Mouse (Mus musculus): Measurements from ENCODE around the gene Rrbp1. TPM values are rescaled to one million over a fixed set of nuclear protein-coding genes. Genes with fewer than 3 reads are reported as not detected.

Gene Rrbp1
- total RNA-seq, 2 experiments from 2014 or later = 82.5 to 83.9 TPM

DNA sequence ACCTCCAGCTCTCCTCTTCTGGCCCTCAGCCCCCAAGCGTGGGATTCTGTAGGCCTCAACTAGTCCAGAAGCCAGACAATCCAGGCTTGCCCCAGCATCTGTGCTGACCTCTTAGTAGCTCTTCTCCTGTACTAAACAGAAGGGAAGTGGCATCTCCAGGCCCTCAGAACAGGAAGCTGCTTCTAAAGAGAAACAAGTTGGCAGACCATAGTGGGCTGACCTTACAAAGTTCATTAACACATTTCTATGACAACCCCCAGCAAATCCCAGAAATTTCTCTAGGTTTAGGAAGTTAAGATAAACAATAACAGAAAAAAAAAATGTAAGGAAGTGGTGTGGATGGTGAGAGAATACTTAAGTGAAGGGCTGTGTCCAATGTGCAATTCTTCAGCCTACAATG, 2.0 kb downstream of the Rrbp1 start:
- no peak for DNase-seq
- intact Hi-C loops (cut with DNase I) = no loop called here

DNA sequence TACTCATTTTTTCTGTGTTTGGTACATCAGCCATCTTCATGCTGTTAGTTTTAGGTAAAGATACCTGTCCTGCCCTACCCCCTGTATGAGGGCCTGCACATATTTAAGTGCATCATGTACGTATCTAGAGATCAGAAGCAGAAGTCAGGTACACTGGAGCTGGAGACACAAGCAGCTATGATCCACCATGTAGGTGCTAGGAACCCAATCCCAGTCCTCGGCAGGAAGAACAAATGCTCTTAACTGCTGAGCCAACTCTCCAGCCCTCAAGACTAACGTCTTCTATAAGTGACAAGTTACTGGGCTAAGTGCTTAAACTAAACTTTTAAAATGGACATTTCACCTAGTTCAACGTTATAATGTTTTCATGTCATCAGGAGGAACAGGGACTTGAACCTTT, 3.9 kb downstream of the Rrbp1 start:
- intact Hi-C loops (cut with DNase I) = no loop called here
- DNase-seq = no peak

DNA sequence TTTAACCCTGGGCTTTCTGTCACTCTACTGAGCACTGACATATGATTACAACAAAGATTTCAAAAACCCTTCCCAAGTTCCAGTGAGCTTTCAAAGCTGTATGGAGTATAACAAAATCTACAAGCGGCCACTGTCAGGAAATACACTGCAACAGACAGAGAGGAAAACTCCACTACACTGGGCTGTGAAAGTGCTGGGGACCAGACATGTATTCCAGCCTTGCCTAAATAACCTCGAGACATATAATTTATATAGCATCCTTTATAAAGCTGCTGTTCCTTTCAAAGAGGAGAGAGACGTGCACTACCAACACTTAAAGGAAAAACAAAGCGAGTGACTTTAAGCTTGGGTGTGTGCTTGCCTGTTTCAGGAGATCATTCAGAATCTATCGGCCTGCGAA, 4.4 kb downstream of the Rrbp1 start:
- intact Hi-C loops (cut with DNase I) = no loop called here
- DNase-seq = no peak

DNA sequence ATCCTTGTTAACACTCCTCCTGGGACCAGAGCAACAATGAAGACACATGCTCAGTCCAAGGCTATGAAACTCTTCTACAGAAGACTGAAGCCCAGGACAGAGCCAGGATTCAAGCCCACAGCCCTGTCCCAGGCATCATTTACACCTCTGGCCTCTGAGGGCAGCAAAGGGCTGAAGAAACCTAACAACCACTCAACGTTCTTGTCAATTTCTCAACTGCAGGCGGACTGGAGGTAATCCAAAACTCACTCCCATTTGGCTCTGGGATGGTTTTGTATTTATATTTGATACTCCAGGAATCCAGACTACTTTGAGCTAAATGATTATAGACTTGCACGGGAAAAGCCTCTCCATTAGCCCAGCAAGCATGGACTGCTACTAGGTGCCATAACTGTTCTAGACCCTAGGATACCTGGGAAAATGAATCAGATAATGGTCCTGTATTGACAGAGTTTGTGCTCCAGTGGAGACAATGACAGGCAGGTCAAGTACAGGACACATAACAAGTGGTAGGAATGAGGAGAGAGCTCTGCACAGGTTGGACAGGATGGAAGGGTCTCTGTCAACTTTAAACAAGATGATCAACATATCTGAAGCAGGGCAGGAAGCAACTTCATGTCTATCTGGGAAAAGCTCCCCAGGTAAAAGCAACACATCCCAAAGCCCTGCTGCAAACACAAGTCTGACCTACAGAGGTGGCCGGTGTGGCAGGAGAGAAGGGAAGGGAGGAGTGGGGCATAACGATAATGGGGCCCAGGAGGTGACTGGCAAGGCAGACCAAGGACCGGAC, 5.7 kb downstream of the Rrbp1 start:
- intact Hi-C loops (cut with DNase I) = no loop called here
- no peak for DNase-seq

DNA sequence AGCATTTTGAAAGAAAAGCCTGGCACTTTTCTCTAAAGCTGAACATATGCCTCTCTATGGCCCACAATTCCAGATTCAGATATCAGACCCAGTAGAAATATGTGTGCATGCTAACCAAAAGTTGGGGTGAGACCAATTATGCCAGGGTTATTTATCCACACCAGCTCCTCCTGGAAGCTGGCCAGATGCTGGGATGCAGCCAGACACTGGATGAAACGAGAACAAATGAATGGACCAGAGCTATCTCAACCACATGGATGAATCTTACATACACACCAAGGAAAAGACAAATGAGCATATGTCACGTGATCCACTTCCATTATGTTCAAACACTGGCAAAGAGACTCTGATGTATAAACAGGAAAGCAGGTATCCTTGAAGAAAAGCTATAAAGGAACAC, 7.5 kb downstream of the Rrbp1 start:
- intact Hi-C loops (cut with DNase I) = no loop called here
- peak; percentile 76 for DNase-seq

DNA sequence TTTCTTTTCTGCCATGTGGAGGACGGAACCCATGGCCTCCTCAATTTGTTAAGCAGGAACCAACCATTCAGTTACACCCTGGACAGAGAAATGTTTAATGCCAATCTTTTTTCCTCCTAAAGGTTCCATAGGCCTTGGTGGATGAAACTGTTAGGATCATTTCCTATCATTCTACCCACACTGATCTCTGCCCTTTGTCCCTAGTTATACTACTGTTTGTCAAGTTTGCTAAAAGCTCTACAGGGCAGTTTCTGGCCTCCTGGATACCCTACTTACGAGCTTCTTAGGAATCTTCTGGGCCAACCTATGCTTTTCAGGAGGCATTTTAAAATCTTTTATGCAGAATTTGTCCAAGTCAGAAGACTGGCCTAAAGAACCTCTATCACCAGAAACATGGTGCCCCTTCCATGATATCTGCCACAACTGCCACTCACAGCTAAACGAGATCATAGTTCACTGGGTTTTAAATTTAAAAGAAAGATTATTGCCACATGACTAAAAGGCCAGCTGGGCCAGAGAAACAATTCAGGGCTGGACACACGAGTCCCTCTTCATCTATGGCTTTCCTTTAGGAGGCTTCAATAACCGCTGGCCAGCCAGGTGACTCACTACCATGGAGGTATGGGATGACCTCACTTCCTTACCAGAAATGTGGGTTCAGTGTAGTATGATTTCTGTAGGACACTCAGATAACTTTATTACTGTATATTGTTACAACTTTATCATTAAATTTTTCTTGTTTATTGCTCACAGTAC, 8.7 kb downstream of the Rrbp1 start:
- DNase-seq = no peak
- intact Hi-C loops (cut with DNase I) = no loop called here

DNA sequence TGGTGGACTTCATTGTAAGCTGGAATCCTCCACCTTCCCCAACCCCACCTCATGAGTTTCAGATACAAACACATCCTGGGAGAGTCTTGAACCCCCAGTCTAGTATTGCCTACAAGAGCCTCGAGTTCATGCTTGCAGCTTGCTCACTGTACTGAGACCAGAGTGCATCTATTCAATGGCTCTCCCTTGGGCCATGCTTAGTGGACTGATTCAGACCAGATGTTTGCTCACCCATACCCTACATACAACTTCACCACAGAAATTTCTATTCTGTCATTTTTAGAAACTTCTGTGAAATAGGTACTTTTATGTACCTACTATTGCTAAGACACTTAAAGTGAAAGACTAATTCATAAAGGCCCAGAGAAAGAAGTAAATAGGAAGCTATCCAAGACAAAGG, 18.1 kb downstream of the Rrbp1 start:
- intact Hi-C loops (cut with DNase I) = no loop called here
- no peak for DNase-seq

DNA sequence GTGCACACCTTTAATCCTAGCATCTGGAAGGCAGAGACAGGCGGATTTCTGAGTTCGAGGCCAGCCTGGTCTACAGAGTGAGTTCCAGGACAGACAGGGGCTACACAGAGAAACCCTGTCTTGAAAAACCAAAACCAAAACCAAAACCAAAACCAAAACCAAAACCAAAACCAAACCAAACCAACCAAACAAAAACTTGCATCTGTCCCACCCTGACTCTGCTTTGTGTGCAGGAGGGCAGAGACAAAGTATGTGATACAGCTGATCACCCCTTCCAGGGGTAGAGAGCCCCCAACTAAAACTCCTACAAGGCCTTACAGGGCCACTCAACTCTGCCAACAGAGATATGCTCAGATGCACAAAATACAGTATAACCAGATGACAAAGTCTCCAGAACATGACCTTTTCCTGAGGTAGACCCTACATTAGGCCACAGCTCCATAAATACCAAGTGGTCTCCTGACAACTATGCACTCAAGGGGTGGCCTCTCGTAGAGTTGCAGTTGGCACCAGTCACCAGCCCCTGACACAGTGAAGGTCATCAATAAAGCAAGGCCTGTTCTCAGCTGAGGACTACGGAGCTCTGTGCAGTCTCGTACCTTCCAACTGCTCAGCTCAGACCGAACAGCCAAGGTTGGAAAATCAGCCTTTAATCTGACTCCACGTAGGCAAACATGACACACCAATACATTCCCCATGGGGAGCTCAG, 18.9 kb downstream of the Rrbp1 start:
- intact Hi-C loops (cut with DNase I) = no loop called here
- no peak for DNase-seq

DNA sequence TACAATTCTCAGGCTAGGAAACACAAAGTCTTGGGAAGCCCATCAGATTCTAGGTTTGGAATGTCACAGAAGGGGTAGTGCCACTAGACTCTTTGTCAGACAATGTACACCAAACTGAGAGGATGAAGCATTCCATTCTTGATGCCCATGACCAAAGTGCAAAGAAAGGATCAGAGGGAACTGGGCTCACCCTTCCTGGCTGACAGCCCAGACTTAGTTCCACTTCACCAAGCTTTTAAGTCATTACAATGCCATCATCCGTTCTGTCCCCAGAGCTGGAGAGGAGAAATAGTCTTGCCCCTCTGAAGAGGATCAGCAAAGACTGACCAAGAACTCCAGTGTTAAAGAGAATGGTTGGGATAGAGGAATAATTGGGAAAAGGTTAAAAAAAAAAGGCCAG, 20.1 kb downstream of the Rrbp1 start:
- intact Hi-C loops (cut with DNase I) = no loop called here
- peak; percentile 29 for DNase-seq

DNA sequence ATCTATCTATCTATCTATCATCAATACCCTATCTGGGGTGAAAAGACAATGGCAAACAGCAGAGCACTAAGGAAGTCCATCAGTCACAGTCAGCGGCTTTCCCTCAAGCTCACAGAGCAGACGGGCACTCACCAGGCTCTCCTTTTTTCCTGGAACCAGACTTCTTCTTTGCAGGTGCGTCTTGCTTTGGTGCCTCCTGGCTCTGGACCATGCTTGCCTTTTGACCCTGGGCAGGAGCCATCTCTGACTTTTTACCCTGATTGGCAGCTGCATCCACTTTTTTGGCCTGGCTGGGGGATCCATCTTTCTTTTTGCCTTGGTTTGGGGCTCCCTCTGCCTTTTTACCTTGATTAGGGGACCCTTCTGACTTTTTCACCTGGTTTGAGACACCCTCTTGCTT, 23.0 kb downstream of the Rrbp1 start:
- intact Hi-C loops (cut with DNase I) = loop anchor here (10.0 kb wide), 1 partner anchor 853 kb away; no protein-coding TSS in a partner anchor
- DNase-seq = no peak

DNA sequence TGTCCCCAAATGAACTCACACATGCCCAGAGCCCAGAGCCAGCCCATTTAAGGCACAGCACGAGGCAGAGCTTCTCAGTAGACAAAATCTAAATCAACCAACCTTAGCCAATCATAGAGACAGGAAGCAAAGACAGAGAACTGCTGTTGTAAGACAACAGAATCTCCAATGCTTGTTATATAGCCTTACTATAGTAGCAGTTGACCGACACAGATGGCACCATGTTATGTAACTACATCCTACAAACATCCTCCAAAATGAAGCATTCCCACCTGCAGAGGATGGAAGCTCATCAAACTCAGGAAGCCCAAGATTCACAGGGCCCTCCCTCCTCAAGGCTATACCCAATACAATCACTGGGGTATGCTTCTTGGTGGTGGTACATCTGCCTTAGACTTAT, 23.6 kb downstream of the Rrbp1 start:
- intact Hi-C loops (cut with DNase I) = loop anchor here (10.0 kb wide), 1 partner anchor 853 kb away; no protein-coding TSS in a partner anchor
- DNase-seq = no peak

DNA sequence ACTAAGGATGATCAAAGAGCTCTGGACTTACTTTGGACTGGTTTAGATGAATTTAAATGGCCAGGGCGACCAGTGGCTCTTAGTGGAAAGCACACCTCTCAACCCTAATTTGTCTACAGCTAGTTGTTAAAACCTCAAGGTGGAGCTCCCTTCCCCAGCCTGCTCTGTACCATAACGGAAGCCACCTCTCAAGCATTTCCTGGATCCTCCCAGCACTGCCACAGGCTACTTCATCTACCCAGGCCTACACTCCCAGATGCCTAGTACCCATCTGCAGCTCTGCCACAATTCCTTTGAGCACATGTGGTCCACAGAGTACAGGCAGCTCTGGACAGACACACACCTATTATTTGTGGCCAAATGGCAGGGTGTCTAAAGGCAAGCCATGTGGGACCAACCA, 27.6 kb downstream of the Rrbp1 start:
- intact Hi-C loops (cut with DNase I) = loop anchor here (10.0 kb wide), 1 partner anchor 849 kb away; no protein-coding TSS in a partner anchor
- DNase-seq = no peak

DNA sequence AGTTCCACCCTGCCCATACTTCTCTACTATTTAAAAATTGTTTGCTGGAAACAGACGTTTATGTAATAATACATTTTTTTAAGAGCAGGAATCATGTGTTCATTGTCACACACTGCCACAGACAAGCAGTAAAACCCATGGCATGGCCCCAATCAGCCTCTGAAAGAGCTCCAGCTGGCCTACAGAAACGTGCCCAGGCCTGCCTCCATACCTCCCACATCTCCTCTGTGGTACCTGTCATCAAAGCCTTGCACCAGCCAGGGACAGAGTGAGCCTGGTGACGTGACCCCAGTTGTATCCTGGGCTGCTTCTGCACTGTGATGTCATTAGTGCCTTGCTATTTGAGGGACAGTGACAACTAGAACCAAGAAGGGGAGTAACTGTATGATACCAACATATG, 28.2 kb downstream of the Rrbp1 start:
- no peak for DNase-seq
- intact Hi-C loops (cut with DNase I) = loop anchor here (10.0 kb wide), 1 partner anchor 848 kb away; no protein-coding TSS in a partner anchor

DNA sequence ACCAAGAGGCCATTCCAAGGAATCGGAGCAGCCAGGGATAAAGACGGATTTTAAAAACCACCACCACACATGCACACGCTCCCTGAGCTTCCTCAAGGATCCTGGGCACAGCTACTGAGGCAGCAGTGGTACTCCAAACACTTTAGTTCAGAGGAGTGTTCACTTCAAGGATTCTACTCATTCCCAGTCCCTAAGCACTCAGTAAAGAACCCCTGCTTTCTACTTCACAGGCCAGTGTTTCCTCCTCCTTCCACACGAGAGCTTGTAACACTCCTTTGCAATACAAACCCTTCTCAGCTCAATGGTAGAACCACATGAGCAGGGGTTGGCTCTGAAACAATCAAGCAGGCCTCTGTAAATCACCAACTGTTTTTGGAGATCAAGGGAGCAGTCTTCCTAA, 28.9 kb downstream of the Rrbp1 start:
- no peak for DNase-seq
- intact Hi-C loops (cut with DNase I) = loop anchor here (10.0 kb wide), 1 partner anchor 847 kb away; no protein-coding TSS in a partner anchor

DNA sequence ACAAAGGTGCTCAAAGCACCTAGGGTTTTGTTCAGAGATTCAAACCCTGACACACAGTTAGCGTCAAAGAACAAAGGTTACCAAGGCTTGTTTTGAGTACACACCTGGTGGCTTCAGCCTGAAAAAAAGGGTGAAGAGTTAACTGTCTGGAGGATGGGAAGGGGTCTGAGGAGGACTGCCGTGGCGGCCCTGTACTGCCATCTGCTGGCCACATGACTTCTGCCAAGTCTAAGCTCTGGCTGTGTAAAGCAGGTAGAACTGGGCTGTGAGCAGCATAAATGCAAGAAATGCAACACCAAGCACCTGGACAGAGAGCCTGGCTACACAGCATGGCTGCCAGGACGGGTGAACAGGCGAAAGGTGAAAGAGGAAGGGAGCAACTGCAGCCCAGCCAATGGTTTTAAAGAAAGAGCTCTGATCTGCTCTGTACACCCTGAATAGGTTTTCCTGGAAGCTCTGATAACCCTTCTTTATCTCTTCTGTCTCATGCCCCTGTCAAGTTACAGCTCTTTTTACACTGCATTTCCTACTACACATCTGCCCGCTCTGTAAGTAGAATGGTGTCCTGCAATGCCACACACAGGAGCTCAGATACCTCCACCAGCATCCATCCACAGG, 30.2 kb downstream of the Rrbp1 start:
- peak; percentile 85 for DNase-seq
- intact Hi-C loops (cut with DNase I) = loop anchor here (10.0 kb wide), 1 partner anchor 846 kb away; no protein-coding TSS in a partner anchor

DNA sequence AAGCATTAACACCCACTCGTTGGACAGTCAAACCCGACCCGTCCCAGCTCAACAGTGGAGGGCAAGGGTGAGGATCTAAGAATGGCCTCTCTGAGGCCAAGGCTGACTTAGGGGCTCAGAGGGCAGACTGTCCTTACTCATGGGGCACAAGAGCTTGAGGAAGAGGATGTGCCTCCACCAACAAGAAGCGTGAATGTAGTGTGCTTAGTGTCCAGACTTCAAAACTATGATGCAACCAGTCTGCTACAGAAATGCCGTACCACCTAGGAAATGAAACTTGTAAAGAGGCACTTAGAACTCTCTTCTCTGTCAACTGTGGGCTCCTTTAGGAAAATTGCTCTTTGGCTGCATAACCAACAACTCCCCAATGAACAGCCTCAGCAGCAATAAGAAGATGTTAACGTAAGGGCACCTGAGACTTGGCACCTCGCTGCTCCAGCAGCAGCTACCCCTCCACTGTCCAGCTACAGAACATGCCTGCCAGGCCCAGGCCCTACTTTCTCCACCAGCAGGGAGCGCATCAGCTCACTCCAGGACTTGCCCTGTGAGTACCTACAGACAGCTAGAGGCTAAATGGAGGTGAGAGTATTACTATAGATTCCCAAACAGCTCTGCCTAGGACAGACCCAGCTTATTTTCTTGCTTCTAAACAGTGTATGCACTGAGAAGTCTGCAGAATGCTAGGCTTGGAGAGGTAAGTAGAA, 32.5 kb downstream of the Rrbp1 start:
- intact Hi-C loops (cut with DNase I) = loop anchor here (10.0 kb wide), 1 partner anchor 114 kb away; the partner anchor contains the start of gene Bfsp1
- DNase-seq = no peak

DNA sequence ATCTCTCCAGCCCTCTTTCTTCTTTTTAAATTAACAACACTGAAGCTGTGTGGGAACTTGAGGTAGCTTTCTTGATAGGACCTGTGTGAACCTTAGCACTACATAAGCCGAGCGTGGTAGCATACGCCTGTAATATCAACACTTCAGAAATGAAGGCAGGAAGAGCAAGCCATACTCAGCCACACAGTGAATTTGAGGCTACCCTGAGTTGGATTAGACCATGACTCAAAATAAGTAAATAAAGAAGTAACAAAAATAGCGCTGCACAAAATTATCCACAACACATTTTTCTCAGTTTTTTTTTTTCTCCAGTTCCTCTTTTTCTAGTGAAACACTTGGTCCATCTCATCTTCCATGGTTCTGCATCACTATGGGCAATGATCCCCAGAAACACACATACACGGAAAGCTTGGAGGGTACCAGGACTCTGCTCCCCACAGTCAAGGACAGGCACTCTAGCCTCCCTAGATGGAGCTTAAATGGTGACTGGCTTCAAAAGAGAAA, 35.9 kb downstream of the Rrbp1 start:
- intact Hi-C loops (cut with DNase I) = loop anchor here (10.0 kb wide), 1 partner anchor 110 kb away; the partner anchor contains the start of gene Bfsp1
- DNase-seq = no peak

DNA sequence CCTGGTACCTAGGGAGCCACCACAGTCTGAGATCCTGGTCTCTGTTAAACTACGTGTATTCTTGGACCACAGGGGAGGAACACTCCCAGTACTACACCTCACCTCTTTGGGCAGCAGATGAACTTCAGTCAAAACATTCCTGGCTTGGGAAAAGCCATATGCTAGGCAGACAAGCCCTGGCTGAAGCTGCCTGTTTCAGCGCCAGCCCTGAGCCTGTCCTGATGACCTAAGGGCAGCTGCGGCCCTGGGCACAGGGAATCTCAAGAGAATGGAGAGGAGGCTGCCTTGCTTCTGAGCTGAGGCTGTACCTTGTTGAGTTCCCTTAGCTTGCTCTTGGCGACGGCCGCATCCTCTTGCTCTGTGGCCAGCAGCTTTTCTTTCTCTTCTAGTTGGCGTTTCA, 37.9 kb downstream of the Rrbp1 start:
- peak; percentile 33 for DNase-seq
- intact Hi-C loops (cut with DNase I) = loop anchor here (10.0 kb wide), 1 partner anchor 108 kb away; the partner anchor contains the start of gene Bfsp1

DNA sequence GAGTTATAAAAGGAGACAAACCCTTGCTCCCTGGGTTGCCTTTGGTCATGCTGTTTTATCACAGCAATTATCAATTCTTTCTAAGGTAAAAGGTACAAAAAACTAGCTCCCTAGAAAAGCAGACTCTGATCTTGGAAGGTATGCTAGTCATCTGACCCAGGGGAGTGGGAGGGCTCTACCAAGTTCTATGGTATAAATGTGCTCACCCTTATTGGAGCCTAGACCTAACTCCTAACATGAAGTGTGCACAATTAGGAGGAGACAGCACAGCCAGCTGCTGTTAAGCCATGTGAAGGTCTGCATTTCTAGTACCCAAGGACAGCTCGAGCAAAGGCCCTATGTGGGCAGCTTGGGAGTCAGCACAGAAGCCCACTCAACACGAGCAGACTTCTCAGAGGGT, 39.2 kb downstream of the Rrbp1 start:
- intact Hi-C loops (cut with DNase I) = loop anchor here (10.0 kb wide), 1 partner anchor 107 kb away; the partner anchor contains the start of gene Bfsp1

DNA sequence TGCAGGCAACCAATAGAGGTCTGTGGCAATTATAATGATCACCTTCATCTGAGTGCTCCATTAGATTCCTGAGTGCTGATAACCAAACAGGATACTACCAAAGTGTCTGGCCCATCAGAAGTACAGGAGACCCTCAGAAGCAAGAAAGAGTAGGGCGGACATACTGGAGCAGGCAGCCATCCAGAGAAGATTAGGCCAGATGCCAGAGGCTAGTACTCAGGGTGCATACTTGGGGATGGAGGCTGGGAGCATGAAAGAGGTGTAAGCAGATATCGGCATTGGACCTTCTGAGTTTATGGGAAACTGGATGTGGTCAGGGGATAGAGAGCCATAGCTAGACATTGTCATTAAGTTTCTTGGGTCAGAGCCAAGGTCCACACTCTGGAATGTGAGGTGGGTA, 40.2 kb downstream of the Rrbp1 start:
- intact Hi-C loops (cut with DNase I) = loop anchor here (10.0 kb wide), 1 partner anchor 106 kb away; the partner anchor contains the start of gene Bfsp1
- DNase-seq = peak; percentile 24

More for the DNA sequence above, 39.2 kb downstream of the Rrbp1 start:
- no peak for DNase-seq
